Mouse (Mus musculus): ENCODE measurements around the gene Olfr1382. TPM values are rescaled to one million over a fixed set of nuclear protein-coding genes. Genes with fewer than 3 reads are reported as not detected.
"Not testable (repeated sequence)": the region's sequence is repeated elsewhere in the genome, so short reads cannot be mapped to it uniquely, and the experiment has no call there.

The Olfr1382 gene
- polyA plus RNA-seq (2011; ENCODE audit: insufficient read length, low read depth, missing spikeins): not detected in 2 replicates

DNA sequence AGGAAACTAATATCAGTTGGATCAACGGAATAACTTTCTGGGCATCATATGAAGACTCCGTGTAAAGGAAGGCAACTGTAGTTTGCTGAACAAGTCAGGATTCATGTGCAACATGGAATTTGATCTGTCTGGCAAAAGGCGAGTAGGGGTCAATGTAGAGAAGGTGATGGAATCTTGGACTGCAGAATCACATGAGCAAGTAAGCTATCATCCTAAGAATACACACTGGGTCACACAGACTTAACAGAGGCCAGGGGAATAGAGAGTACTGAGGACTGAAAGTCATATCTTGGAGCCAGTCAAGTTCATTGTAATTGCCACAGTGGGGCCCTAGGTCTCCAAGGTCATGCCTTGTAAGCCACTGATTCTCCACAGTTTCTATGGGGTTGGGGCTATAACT lies at the start of gene Olfr1382:
TSS of gene Olfr1382 (plus strand) at position 301 of the 400 bp plus-strand sequence.
- TF ChIP-seq CTCF (IDR thresholded peaks at IDR 0.05; ENCODE audit: borderline replicate concordance, insufficient read depth, low read length) (no peak), POLR2A (IDR thresholded peaks at IDR 0.05; ENCODE audit: low read depth, low read length) (no peak)
- Histone ChIP-seq H3K4me3 (ENCODE audit: insufficient read depth, low read length) (no peak within 1 kb of the TSS), H3K27ac (ENCODE audit: insufficient read depth, low read length) (no peak within 1 kb of the TSS), H3K4me1 (ENCODE audit: control insufficient read depth, insufficient read depth, low read length) (no peaks in the 10 kb centered on the region)

DNA sequence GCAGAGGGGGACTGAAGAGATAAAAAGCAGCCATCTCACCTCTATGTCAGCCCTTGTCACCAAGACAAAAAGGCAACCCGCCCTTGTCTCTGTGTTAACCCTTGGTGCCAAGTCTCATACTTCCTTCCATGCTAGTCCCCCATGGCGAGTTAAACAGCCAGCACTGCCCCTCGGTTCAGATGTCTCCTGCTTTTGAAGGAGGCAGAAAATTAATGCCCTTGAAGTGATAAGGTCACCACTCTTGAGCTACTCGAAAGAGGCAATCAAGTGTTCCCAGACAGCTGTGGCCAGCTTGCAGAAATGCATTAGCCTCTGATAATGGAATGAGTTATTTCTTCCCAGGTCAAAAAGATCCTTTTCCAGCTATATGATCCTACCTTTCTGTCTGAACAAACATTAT lies 42.1 kb upstream of the Olfr1382 start:
- Histone ChIP-seq H3K4me1 (ENCODE audit: control insufficient read depth, insufficient read depth, low read length) (no peaks in the 10 kb centered on the region), H3K27ac (ENCODE audit: insufficient read depth, low read length) (no peak overlapping the region), H3K4me3 (ENCODE audit: insufficient read depth, low read length) (no peak overlapping the region)
- TF ChIP-seq POLR2A (IDR thresholded peaks at IDR 0.05; ENCODE audit: low read depth, low read length): no peak
- no peak for TF ChIP-seq CTCF (IDR thresholded peaks at IDR 0.05; ENCODE audit: borderline replicate concordance, insufficient read depth, low read length)

DNA sequence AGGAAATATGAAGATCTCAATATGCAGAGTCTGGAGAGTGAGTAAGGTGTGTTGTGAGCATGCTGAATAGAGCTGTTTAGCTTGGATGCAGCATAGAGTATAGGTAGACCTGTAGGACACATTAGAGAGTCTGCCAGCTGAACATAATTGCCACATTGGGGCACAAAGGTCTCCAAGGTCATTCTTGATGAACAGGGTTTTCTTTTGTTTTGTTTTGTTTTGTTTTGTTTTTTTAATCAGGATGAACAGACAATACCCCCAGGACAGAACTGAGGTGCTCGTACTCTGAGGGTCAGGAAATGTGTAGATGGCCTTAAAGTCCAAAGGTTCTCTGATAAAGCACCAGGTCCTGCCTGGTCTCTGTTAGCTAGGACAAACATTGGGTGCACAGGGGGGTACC lies 39.3 kb upstream of the Olfr1382 start, which contains the start of gene Olfr1385:
TSS of gene Olfr1385 (plus strand) at position 301 of the 400 bp plus-strand sequence.
- H3K4me3 ChIP-seq (ENCODE audit: insufficient read depth, low read length); H3K27ac ChIP-seq (ENCODE audit: insufficient read depth, low read length); H3K4me1 ChIP-seq (ENCODE audit: control insufficient read depth, insufficient read depth, low read length): not testable (repeated sequence)

DNA sequence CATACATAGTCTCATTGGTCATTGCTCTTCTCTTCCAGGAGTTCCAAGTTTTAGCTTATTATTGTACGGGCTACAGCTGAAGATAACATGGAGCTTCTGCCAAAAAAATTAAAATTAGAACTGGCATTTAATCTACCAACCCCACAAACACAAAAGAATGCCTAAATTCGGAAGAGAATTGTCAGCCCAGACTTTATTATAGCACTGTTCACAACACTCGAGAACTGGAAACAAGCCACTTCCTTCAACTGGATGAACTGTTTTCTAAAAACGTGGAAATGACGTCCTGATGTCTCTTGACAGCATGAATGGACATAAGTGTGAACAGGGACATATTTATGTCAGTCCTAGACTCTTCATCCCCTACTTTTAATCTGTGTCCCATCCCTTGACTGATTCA lies 10.0 kb upstream of the Olfr1382 start:
- H3K27ac ChIP-seq (ENCODE audit: insufficient read depth, low read length): no peak overlapping the region
- H3K4me3 ChIP-seq (ENCODE audit: insufficient read depth, low read length): no peak overlapping the region
- no peaks in the 10 kb centered on the region for H3K4me1 ChIP-seq (ENCODE audit: control insufficient read depth, insufficient read depth, low read length)
- TF ChIP-seq CTCF (IDR thresholded peaks at IDR 0.05; ENCODE audit: borderline replicate concordance, insufficient read depth, low read length): no peak
- TF ChIP-seq POLR2A (IDR thresholded peaks at IDR 0.05; ENCODE audit: low read depth, low read length): no peak

DNA sequence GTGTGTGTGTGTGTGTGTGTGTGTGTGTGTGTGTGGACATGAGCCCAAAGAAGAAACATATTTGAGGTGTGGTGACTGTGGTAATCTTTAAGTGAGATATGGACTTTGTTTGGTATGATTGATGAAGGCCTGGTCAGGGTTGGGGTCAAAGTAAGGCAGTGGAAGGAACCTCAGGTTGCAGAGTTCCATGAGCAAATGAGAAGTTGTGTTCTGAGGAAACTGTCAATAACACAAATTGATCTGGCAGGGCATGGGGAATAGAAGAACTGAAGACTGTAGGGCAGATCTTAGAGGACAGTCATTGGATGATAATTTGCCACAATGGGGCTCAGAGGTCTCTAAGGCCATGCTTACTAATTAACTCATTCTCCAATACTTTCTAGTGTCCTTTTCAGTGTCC lies 8.7 kb upstream of the Olfr1382 start, which contains the start of gene Olfr1383:
TSS of gene Olfr1383 (plus strand) at position 301 of the 400 bp plus-strand sequence.
- TF ChIP-seq CTCF (IDR thresholded peaks at IDR 0.05; ENCODE audit: borderline replicate concordance, insufficient read depth, low read length): no peak
- no peak for TF ChIP-seq POLR2A (IDR thresholded peaks at IDR 0.05; ENCODE audit: low read depth, low read length)
- H3K4me1 ChIP-seq (ENCODE audit: control insufficient read depth, insufficient read depth, low read length): no peaks in the 10 kb centered on the region
- no peak within 1 kb of the TSS for H3K27ac ChIP-seq (ENCODE audit: insufficient read depth, low read length)
- H3K4me3 ChIP-seq (ENCODE audit: insufficient read depth, low read length): no peak within 1 kb of the TSS

DNA sequence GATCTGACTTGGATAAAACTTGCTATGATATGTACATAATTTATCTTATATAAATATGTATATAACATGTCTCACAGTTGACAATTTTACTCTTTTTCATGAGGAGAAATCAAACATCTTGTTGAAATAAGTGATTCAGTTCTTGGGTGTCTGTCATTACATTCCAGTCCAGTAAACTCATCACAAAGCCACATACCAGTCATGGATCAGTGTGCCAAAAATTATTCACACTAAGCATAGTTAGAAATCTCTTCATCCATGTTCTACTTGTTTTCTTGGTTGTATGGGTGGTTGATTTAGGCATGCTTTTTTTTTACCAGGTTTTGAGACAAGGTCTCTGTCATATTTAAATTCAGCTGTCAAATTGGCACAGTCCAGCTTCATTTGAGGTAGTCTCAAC lies 4.7 kb downstream of the Olfr1382 start:
- H3K4me3 ChIP-seq (ENCODE audit: insufficient read depth, low read length): no peak overlapping the region
- TF ChIP-seq POLR2A (IDR thresholded peaks at IDR 0.05; ENCODE audit: low read depth, low read length) (no peak), CTCF (IDR thresholded peaks at IDR 0.05; ENCODE audit: borderline replicate concordance, insufficient read depth, low read length) (no peak)
- H3K27ac ChIP-seq (ENCODE audit: insufficient read depth, low read length): peak overlapping the region; percentile 11; the same call in 1 of the 2 replicates
- H3K4me1 ChIP-seq (ENCODE audit: control insufficient read depth, insufficient read depth, low read length): no peaks in the 10 kb centered on the region

DNA sequence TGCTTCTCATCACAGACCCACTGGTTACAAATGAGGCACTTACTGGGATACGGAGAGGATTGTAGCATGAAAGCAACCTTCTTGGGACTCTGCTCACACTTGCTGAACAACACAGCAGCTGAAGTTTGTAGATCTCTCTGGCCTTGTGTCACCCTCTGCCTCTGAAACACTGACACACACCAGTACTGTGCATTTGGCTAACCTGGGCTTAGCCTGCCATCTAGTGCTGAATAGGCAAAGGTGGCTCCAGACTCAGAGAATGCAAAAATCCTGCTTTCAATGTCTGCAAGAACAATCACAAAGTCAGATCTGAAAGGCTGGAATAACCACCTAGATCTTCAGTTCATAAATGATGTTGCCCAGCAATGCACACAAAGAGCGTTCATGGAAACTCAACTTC lies 8.6 kb downstream of the Olfr1382 start:
- peak; percentile 55; the same call in 1 of the 2 replicates for TF ChIP-seq CTCF (IDR thresholded peaks at IDR 0.05; ENCODE audit: borderline replicate concordance, insufficient read depth, low read length)
- H3K4me1 ChIP-seq (ENCODE audit: control insufficient read depth, insufficient read depth, low read length); H3K27ac ChIP-seq (ENCODE audit: insufficient read depth, low read length); H3K4me3 ChIP-seq (ENCODE audit: insufficient read depth, low read length): not testable (repeated sequence)

DNA sequence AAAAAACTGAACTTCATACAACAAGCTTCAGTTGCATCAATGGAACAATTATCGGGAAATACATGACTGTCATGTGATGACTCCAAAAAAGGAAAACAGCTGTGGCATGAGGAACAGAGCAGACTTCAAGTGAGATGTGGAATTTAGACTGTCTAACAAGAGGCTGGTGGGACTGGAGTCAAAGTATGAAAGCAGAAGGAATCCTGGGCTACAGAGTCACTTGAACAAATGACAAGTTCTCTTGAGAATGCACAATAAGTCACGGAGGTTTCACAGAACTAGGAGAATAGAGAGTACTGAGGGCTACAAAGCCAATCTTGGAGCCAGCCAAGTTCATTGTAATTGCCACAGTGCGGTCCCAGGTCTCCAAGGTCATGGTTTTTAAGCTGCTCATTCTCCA lies 15.1 kb downstream of the Olfr1382 start, which contains the start of gene Olfr1381:
TSS of gene Olfr1381 (plus strand) at position 301 of the 400 bp plus-strand sequence.
- not testable (repeated sequence) for H3K4me3 ChIP-seq (ENCODE audit: insufficient read depth, low read length); H3K4me1 ChIP-seq (ENCODE audit: control insufficient read depth, insufficient read depth, low read length); H3K27ac ChIP-seq (ENCODE audit: insufficient read depth, low read length)

DNA sequence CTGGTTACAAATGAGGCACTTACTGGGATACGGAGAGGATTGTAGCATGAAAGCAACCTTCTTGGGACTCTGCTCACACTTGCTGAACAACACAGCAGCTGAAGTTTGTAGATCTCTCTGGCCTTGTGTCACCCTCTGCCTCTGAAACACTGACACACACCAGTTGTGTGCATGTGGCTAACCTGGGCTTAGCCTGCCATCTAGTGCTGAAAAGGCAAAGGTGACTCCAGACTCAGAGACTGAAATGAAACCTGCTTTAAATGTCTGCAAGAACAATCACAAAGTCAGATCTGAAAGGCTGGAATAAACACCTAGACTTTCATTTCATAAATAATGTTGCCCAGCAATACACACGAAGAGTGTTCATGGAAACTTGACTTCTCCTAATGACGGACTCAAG lies 26.0 kb downstream of the Olfr1382 start:
- peak; percentile 65; the same call in 1 of the 2 replicates for TF ChIP-seq CTCF (IDR thresholded peaks at IDR 0.05; ENCODE audit: borderline replicate concordance, insufficient read depth, low read length)
- H3K4me1 ChIP-seq (ENCODE audit: control insufficient read depth, insufficient read depth, low read length); H3K27ac ChIP-seq (ENCODE audit: insufficient read depth, low read length); H3K4me3 ChIP-seq (ENCODE audit: insufficient read depth, low read length): not testable (repeated sequence)

DNA sequence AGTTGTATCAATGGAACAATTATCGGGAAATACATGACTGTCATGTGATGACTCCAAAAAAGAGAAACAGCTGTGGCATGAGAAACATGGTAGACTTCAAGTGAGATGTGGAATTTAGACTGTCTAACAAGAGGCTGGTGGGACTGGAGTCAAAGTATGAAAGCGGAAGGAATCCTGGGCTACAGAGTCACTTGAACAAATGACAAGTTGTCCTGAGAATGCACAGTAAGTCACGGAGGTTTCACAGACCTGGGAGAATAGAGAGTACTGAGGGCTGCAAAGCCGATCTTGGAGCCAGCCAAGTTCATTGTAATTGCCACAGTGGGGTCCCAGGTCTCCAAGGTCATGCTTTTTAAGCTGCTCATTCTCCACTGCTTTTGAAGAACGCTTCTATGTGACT lies 28.5 kb downstream of the Olfr1382 start, which contains the start of gene Olfr1380:
TSS of gene Olfr1380 (plus strand) at position 301 of the 400 bp plus-strand sequence.
- H3K4me3 ChIP-seq (ENCODE audit: insufficient read depth, low read length); H3K4me1 ChIP-seq (ENCODE audit: control insufficient read depth, insufficient read depth, low read length); H3K27ac ChIP-seq (ENCODE audit: insufficient read depth, low read length): not testable (repeated sequence)

DNA sequence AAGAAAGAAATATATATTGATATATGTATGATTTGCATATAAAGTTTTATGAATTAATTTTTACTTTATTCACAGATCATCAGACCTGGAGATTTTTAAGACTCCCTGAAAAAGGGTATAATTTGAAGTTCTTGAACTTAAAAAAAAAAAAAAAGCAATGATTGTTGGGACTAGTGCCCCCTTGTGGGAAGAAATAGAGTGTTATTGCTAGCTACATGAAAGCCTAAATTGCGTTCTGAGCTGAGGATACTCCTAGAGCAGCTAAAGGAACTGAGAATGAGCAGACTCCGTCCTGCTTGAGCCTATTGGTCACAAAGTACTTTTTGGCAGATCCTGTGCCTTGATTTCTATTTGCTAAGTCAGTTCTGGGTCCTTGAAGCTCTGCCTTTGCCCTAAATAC lies 47.0 kb downstream of the Olfr1382 start:
- H3K27ac ChIP-seq (ENCODE audit: insufficient read depth, low read length); H3K4me1 ChIP-seq (ENCODE audit: control insufficient read depth, insufficient read depth, low read length); H3K4me3 ChIP-seq (ENCODE audit: insufficient read depth, low read length): not testable (repeated sequence)

DNA sequence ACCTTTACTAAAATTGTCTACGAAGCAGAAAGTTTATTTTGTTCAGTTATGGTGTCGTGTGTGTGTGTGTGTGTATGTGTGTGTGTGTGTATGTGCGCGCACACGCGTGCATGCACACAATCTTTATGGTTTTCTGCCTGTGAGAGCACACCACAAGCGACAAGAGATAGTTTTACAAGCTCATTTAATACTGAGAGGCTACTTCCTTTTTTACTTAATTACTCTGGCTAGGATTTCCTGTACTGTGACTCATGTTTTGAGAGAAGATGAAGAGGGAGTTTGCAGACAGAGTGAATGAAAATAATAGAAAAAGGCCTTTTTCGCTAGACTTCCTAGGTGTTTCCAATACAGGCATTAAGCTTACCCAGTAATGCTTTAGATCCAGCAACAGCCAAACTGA lies 52.4 kb downstream of the Olfr1382 start:
- not testable (repeated sequence) for H3K27ac ChIP-seq (ENCODE audit: insufficient read depth, low read length); H3K4me3 ChIP-seq (ENCODE audit: insufficient read depth, low read length); H3K4me1 ChIP-seq (ENCODE audit: control insufficient read depth, insufficient read depth, low read length)

Data from embryonic fibroblast, embryonic 13.5 days (primary cell).